Mouse (Mus musculus): ENCODE measurements around the gene Irgm2. TPM values are rescaled to one million over a fixed set of nuclear protein-coding genes. Genes with fewer than 3 reads are reported as not detected.
"Not testable (repeated sequence)": the region's sequence is repeated elsewhere in the genome, so short reads cannot be mapped to it uniquely, and the experiment has no call there.

Irgm2 gene
- polyA plus RNA-seq, 1 experiment from 2014 or later, result 3.8 TPM

GRCm38 (mm10) chr11:58216823-58217222 lies 17.4 kb downstream of the Irgm2 start:
- WGBS, result 61% methylated on average over 6 of the region's 6 CpGs
- H3K4me2 ChIP-seq (replicated peaks; ENCODE audit: low read depth, low read length), result no peak overlapping the region
- no peak overlapping the region for H3K27ac ChIP-seq (ENCODE audit: low read length)
- H3K4me1 ChIP-seq (ENCODE audit: control insufficient read depth, insufficient read depth, low read length), result peaks cover 3% of the 10 kb centered on the region; the same call in 1 of the 2 replicates
- no peaks in the 10 kb centered on the region for H3K9me3 ChIP-seq (ENCODE audit: control insufficient read depth, low read depth, low read length)
- no peak overlapping the region for H3K9ac ChIP-seq (replicated peaks; ENCODE audit: low read depth, low read length)
- H3K27me3 ChIP-seq (ENCODE audit: control insufficient read depth, insufficient read depth, low read length), result no peaks in the 10 kb centered on the region
- ATAC-seq (ENCODE audit: insufficient number of reproducible peaks, insufficient read depth, low FRiP score, low read depth), result no peak
- H3K4me3 ChIP-seq (ENCODE audit: low read depth, low read length), result no peak overlapping the region
- H3K36me3 ChIP-seq (ENCODE audit: control insufficient read depth, insufficient read depth, low read length), result no peaks in the 10 kb centered on the region

- Histone ChIP-seq H3K36me3 (ENCODE audit: control insufficient read depth, insufficient read depth, low read length) (no peaks in the 10 kb centered on the region), H3K9me3 (ENCODE audit: control insufficient read depth, low read depth, low read length) (no peaks in the 10 kb centered on the region), H3K9ac (replicated peaks; ENCODE audit: low read depth, low read length) (no peak overlapping the region), H3K27me3 (ENCODE audit: control insufficient read depth, insufficient read depth, low read length) (no peaks in the 10 kb centered on the region), H3K4me1 (ENCODE audit: control insufficient read depth, insufficient read depth, low read length) (peaks cover 10% of the 10 kb centered on the region; the same call in 1 of the 2 replicates), H3K27ac (ENCODE audit: low read length) (no peak overlapping the region), H3K4me2 (replicated peaks; ENCODE audit: low read depth, low read length) (no peak overlapping the region), H3K4me3 (ENCODE audit: low read depth, low read length) (no peak overlapping the region)
- no peak for ATAC-seq (ENCODE audit: insufficient number of reproducible peaks, insufficient read depth, low FRiP score, low read depth)
- 32% methylated on average over 4 of the region's 4 CpGs for WGBS
These were observed 24.3 kb downstream of the Irgm2 start for GRCm38 (mm10) chr11:58223751-58224150.

GRCm38 (mm10) chr11:58224313-58224712 lies 24.9 kb downstream of the Irgm2 start:
- Histone ChIP-seq H3K9ac (replicated peaks; ENCODE audit: low read depth, low read length) (no peak overlapping the region), H3K4me3 (ENCODE audit: low read depth, low read length) (no peak overlapping the region), H3K27me3 (ENCODE audit: control insufficient read depth, insufficient read depth, low read length) (no peaks in the 10 kb centered on the region), H3K9me3 (ENCODE audit: control insufficient read depth, low read depth, low read length) (no peaks in the 10 kb centered on the region), H3K4me1 (ENCODE audit: control insufficient read depth, insufficient read depth, low read length) (peaks cover 10% of the 10 kb centered on the region; the same call in 1 of the 2 replicates), H3K36me3 (ENCODE audit: control insufficient read depth, insufficient read depth, low read length) (no peaks in the 10 kb centered on the region), H3K4me2 (replicated peaks; ENCODE audit: low read depth, low read length) (no peak overlapping the region), H3K27ac (ENCODE audit: low read length) (no peak overlapping the region)
- ATAC-seq (ENCODE audit: insufficient number of reproducible peaks, insufficient read depth, low FRiP score, low read depth), result no peak
- WGBS, result 37% methylated on average over 7 of the region's 7 CpGs

- 56% methylated on average over 2 of the region's 2 CpGs for WGBS
- not testable (repeated sequence) for H3K4me3 ChIP-seq (ENCODE audit: low read depth, low read length); H3K9ac ChIP-seq (replicated peaks; ENCODE audit: low read depth, low read length); H3K4me1 ChIP-seq (ENCODE audit: control insufficient read depth, insufficient read depth, low read length); ATAC-seq (ENCODE audit: insufficient number of reproducible peaks, insufficient read depth, low FRiP score, low read depth); H3K9me3 ChIP-seq (ENCODE audit: control insufficient read depth, low read depth, low read length); H3K27ac ChIP-seq (ENCODE audit: low read length); H3K4me2 ChIP-seq (replicated peaks; ENCODE audit: low read depth, low read length); H3K36me3 ChIP-seq (ENCODE audit: control insufficient read depth, insufficient read depth, low read length); H3K27me3 ChIP-seq (ENCODE audit: control insufficient read depth, insufficient read depth, low read length)
These were observed 25.5 kb downstream of the Irgm2 start for GRCm38 (mm10) chr11:58224872-58225271.

- Histone ChIP-seq H3K27ac (ENCODE audit: low read length) (no peak overlapping the region; the same call in 1 of the 2 replicates), H3K4me1 (ENCODE audit: control insufficient read depth, insufficient read depth, low read length) (peaks cover 10% of the 10 kb centered on the region; the same call in 1 of the 2 replicates), H3K9ac (replicated peaks; ENCODE audit: low read depth, low read length) (no peak overlapping the region), H3K4me3 (ENCODE audit: low read depth, low read length) (no peak overlapping the region), H3K9me3 (ENCODE audit: control insufficient read depth, low read depth, low read length) (no peaks in the 10 kb centered on the region), H3K4me2 (replicated peaks; ENCODE audit: low read depth, low read length) (no peak overlapping the region), H3K27me3 (ENCODE audit: control insufficient read depth, insufficient read depth, low read length) (no peaks in the 10 kb centered on the region), H3K36me3 (ENCODE audit: control insufficient read depth, insufficient read depth, low read length) (no peaks in the 10 kb centered on the region)
- 5% methylated on average over 5 of the region's 5 CpGs for WGBS
- 0 out of 2 replicates have a peak, but pooled peaks have one; percentile 58 for ATAC-seq (ENCODE audit: insufficient number of reproducible peaks, insufficient read depth, low FRiP score, low read depth)
These were observed 26.2 kb downstream of the Irgm2 start for GRCm38 (mm10) chr11:58225655-58226054.

- H3K4me3 ChIP-seq (ENCODE audit: low read depth, low read length), result no peak overlapping the region
- H3K27me3 ChIP-seq (ENCODE audit: control insufficient read depth, insufficient read depth, low read length), result no peaks in the 10 kb centered on the region
- ATAC-seq (ENCODE audit: insufficient number of reproducible peaks, insufficient read depth, low FRiP score, low read depth), result no peak
- H3K27ac ChIP-seq (ENCODE audit: low read length), result no peak overlapping the region
- no peaks in the 10 kb centered on the region for H3K36me3 ChIP-seq (ENCODE audit: control insufficient read depth, insufficient read depth, low read length)
- H3K9ac ChIP-seq (replicated peaks; ENCODE audit: low read depth, low read length), result no peak overlapping the region
- H3K4me1 ChIP-seq (ENCODE audit: control insufficient read depth, insufficient read depth, low read length), result peaks cover 10% of the 10 kb centered on the region; the same call in 1 of the 2 replicates
- H3K9me3 ChIP-seq (ENCODE audit: control insufficient read depth, low read depth, low read length), result no peaks in the 10 kb centered on the region
- no peak overlapping the region for H3K4me2 ChIP-seq (replicated peaks; ENCODE audit: low read depth, low read length)
These were observed 27.0 kb downstream of the Irgm2 start for GRCm38 (mm10) chr11:58226425-58226824.

GRCm38 (mm10) chr11:58228021-58228420 lies 28.6 kb downstream of the Irgm2 start:
- H3K9me3 ChIP-seq (ENCODE audit: control insufficient read depth, low read depth, low read length); H3K27ac ChIP-seq (ENCODE audit: low read length); H3K9ac ChIP-seq (replicated peaks; ENCODE audit: low read depth, low read length); H3K4me2 ChIP-seq (replicated peaks; ENCODE audit: low read depth, low read length); H3K36me3 ChIP-seq (ENCODE audit: control insufficient read depth, insufficient read depth, low read length); H3K4me3 ChIP-seq (ENCODE audit: low read depth, low read length); H3K27me3 ChIP-seq (ENCODE audit: control insufficient read depth, insufficient read depth, low read length); ATAC-seq (ENCODE audit: insufficient number of reproducible peaks, insufficient read depth, low FRiP score, low read depth); H3K4me1 ChIP-seq (ENCODE audit: control insufficient read depth, insufficient read depth, low read length): not testable (repeated sequence)
- 92% methylated on average over 2 of the region's 2 CpGs for WGBS

- no peaks in the 10 kb centered on the region for H3K36me3 ChIP-seq (ENCODE audit: control insufficient read depth, insufficient read depth, low read length)
- no peak overlapping the region for H3K27ac ChIP-seq (ENCODE audit: low read length)
- no peak overlapping the region for H3K4me2 ChIP-seq (replicated peaks; ENCODE audit: low read depth, low read length)
- no peak overlapping the region for H3K9ac ChIP-seq (replicated peaks; ENCODE audit: low read depth, low read length)
- no peaks in the 10 kb centered on the region for H3K9me3 ChIP-seq (ENCODE audit: control insufficient read depth, low read depth, low read length)
- H3K4me3 ChIP-seq (ENCODE audit: low read depth, low read length), result no peak overlapping the region
- WGBS, result 68% methylated on average over 16 of the region's 16 CpGs
- no peaks in the 10 kb centered on the region for H3K27me3 ChIP-seq (ENCODE audit: control insufficient read depth, insufficient read depth, low read length)
- peaks cover under 1% of the 10 kb centered on the region; the same call in 1 of the 2 replicates for H3K4me1 ChIP-seq (ENCODE audit: control insufficient read depth, insufficient read depth, low read length)
- no peak for ATAC-seq (ENCODE audit: insufficient number of reproducible peaks, insufficient read depth, low FRiP score, low read depth)
These were observed 31.0 kb downstream of the Irgm2 start for GRCm38 (mm10) chr11:58230396-58230910.

- H3K4me3 ChIP-seq (ENCODE audit: low read depth, low read length), result no peak overlapping the region
- no peaks in the 10 kb centered on the region for H3K4me1 ChIP-seq (ENCODE audit: control insufficient read depth, insufficient read depth, low read length)
- 81% methylated on average over 8 of the region's 8 CpGs for WGBS
- ATAC-seq (ENCODE audit: insufficient number of reproducible peaks, insufficient read depth, low FRiP score, low read depth), result no peak
- no peaks in the 10 kb centered on the region for H3K9me3 ChIP-seq (ENCODE audit: control insufficient read depth, low read depth, low read length)
- no peak overlapping the region for H3K27ac ChIP-seq (ENCODE audit: low read length)
- H3K27me3 ChIP-seq (ENCODE audit: control insufficient read depth, insufficient read depth, low read length), result no peaks in the 10 kb centered on the region
- no peaks in the 10 kb centered on the region for H3K36me3 ChIP-seq (ENCODE audit: control insufficient read depth, insufficient read depth, low read length)
- H3K4me2 ChIP-seq (replicated peaks; ENCODE audit: low read depth, low read length), result no peak overlapping the region
- H3K9ac ChIP-seq (replicated peaks; ENCODE audit: low read depth, low read length), result no peak overlapping the region
These were observed 31.7 kb downstream of the Irgm2 start for GRCm38 (mm10) chr11:58231156-58231555.

Data from stomach, embryonic 14.5 days (tissue).